Mouse (Mus musculus): ENCODE results near the gene Slc15a1.

Gene Slc15a1

GRCm38 (mm10) chr14:121452227-121452626, 52.8 kb downstream of the Slc15a1 start:
- no peak for DNase-seq (ENCODE audit: extremely low spot score, low spot score)

GRCm38 (mm10) chr14:121451424-121452029, 53.5 kb downstream of the Slc15a1 start:
- DNase-seq (ENCODE audit: extremely low spot score, low spot score) = no peak

GRCm38 (mm10) chr14:121450504-121451423, 54.3 kb downstream of the Slc15a1 start:
- peak; percentile 49 for DNase-seq (ENCODE audit: extremely low spot score, low spot score)

GRCm38 (mm10) chr14:121446951-121447350, 58.1 kb downstream of the Slc15a1 start:
- DNase-seq (ENCODE audit: extremely low spot score, low spot score) = peak; percentile 53

GRCm38 (mm10) chr14:121445194-121445593, 59.9 kb downstream of the Slc15a1 start:
- peak; percentile 73 for DNase-seq (ENCODE audit: extremely low spot score, low spot score)

GRCm38 (mm10) chr14:121440807-121441206, 64.2 kb downstream of the Slc15a1 start:
- no peak for DNase-seq (ENCODE audit: extremely low spot score, low spot score)

GRCm38 (mm10) chr14:121437026-121437425, 68.0 kb downstream of the Slc15a1 start:
- no peak for DNase-seq (ENCODE audit: extremely low spot score, low spot score)

- DNase-seq (ENCODE audit: extremely low spot score, low spot score) = no peak
Observed at GRCm38 (mm10) chr14:121436455-121436854, 68.6 kb downstream of the Slc15a1 start.

- DNase-seq (ENCODE audit: extremely low spot score, low spot score) = no peak
Observed at GRCm38 (mm10) chr14:121435794-121436193, 69.3 kb downstream of the Slc15a1 start.

- no peak for DNase-seq (ENCODE audit: extremely low spot score, low spot score)
Observed at GRCm38 (mm10) chr14:121431261-121431660, 73.8 kb downstream of the Slc15a1 start.

- DNase-seq (ENCODE audit: extremely low spot score, low spot score) = no peak
Observed at GRCm38 (mm10) chr14:121429854-121430535, 75.1 kb downstream of the Slc15a1 start.

- DNase-seq (ENCODE audit: extremely low spot score, low spot score) = no peak
Observed at GRCm38 (mm10) chr14:121428148-121428547, 76.9 kb downstream of the Slc15a1 start.

GRCm38 (mm10) chr14:121426743-121427142, 78.3 kb downstream of the Slc15a1 start:
- DNase-seq (ENCODE audit: extremely low spot score, low spot score) = no peak

- DNase-seq (ENCODE audit: extremely low spot score, low spot score) = no peak
Observed at GRCm38 (mm10) chr14:121425004-121425793, 79.9 kb downstream of the Slc15a1 start.

- DNase-seq (ENCODE audit: extremely low spot score, low spot score) = no peak
Observed at GRCm38 (mm10) chr14:121423341-121423751, 81.7 kb downstream of the Slc15a1 start.

GRCm38 (mm10) chr14:121422664-121423340, 82.2 kb downstream of the Slc15a1 start:
- DNase-seq (ENCODE audit: extremely low spot score, low spot score) = no peak

- DNase-seq (ENCODE audit: extremely low spot score, low spot score) = no peak
Observed at GRCm38 (mm10) chr14:121422000-121422399, 83.1 kb downstream of the Slc15a1 start.

GRCm38 (mm10) chr14:121417594-121417993, 87.5 kb downstream of the Slc15a1 start:
- no peak for DNase-seq (ENCODE audit: extremely low spot score, low spot score)

GRCm38 (mm10) chr14:121416626-121417319, 88.3 kb downstream of the Slc15a1 start:
- no peak for DNase-seq (ENCODE audit: extremely low spot score, low spot score)

All from neural tube, embryonic 10.5 days (tissue).